Mouse (Mus musculus): ENCODE data around the gene Il2rb. TPM values are rescaled to one million over a fixed set of nuclear protein-coding genes. Genes with fewer than 3 reads are reported as not detected.

Il2rb gene
- polyA plus RNA-seq, 2 experiments = 0.26 to 0.52 TPM

DNA sequence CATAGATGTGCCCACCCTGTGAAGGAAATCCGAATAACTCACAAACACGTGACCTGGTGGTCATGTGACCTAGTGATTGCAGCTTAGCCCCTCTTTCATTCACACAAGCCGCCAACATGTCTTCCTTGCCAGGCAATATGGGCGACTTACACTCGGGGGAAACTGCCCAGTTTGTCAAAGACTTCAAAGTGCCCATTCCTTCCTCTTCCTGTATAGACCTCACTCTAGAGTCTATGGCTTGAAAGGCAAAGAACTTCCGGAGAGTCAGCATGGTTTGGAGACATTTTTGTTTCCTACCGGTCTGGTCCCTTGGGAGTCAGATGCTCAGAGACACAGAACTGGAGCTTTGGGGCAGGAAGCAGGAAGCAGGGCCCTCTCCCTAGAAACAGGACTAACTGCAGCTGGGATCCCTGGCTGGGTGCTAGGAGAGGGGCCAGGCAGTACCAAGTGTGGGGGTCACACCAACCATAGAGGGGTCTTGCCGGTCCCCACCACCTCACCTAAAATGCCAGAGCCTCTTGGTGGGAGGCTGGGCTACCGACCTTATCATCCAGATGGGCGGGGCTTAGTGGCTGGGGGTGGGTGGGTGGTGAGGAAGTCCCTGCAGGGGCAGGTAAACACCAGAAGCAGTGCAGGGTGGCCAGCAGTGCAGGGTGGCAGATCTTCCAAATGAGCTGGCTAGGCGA is 33.8 kb upstream of the Il2rb start:
- Histone ChIP-seq H3K4me1 (replicated peaks; ENCODE audit: control insufficient read depth in 2 of 2, insufficient read depth in 2 of 2, low read length in 1 of 2) (peaks cover 0 to 6% of the 10 kb centered on the region in 2 experiments; a peak in 2 of 4 replicates), H3K9me3 (ENCODE audit: control insufficient read depth, low read length) (no peaks in the 10 kb centered on the region), H3K36me3 (replicated peaks; ENCODE audit: control insufficient read depth, insufficient read depth, low read depth) (no peaks in the 10 kb centered on the region), H3K27me3 (ENCODE audit: control insufficient read depth, insufficient read depth, low read length) (no peaks in the 10 kb centered on the region; the same call in 1 of the 2 replicates), H3K4me2 (ENCODE audit: low read depth) (peak overlapping the region; percentile 44), H3K4me3 (ENCODE audit: insufficient read depth in 1 of 2, low read depth in 2 of 2, low read length in 2 of 2) (peak overlapping the region; percentile 13 to 33; a peak in 3 of 4 replicates), H3K9ac (replicated peaks) (no peak overlapping the region), H3K27ac (no peak overlapping the region)
- ATAC-seq (ENCODE audit: insufficient read depth) = no peak
- WGBS (ENCODE audit: insufficient replicate concordance) = 18% methylated on average over 11 of the region's 11 CpGs
- no peak for DNase-seq (ENCODE audit: low read depth in 3 of 3, low spot score in 3 of 3)
- TF ChIP-seq CTCF (IDR thresholded peaks at IDR 0.05; ENCODE audit: low read depth) = no peak
- no peak for TF ChIP-seq EP300 (IDR thresholded peaks at IDR 0.05; ENCODE audit: low read depth)

DNA sequence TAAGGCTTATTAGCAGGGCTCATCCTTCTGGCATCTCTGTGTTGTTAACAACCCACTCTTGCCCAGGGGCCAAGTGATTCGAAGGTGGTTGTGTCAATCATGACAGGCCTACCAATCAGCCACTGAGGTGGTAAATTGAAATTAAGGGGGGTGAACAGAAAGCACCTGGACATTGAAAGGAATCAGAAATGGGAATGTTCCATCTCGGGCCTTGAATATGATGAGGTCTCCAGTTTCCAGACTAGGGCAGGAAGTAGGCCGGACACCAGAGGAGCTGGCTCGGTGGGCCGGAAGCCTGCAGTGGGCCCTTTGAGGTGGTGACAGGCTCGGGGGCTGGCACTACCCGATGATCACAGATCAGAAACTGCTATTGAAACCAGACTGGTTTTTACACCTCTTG is 32.9 kb upstream of the Il2rb start:
- ATAC-seq (ENCODE audit: insufficient read depth) (no peak), DNase-seq (ENCODE audit: low read depth in 3 of 3, low spot score in 3 of 3) (no peak)
- Histone ChIP-seq H3K4me3 (ENCODE audit: insufficient read depth in 1 of 2, low read depth in 2 of 2, low read length in 2 of 2) (no peak overlapping the region), H3K4me2 (ENCODE audit: low read depth) (no peak overlapping the region), H3K4me1 (replicated peaks; ENCODE audit: control insufficient read depth in 2 of 2, insufficient read depth in 2 of 2, low read length in 1 of 2) (peaks cover 0 to 1% of the 10 kb centered on the region in 2 experiments; a peak in 2 of 4 replicates), H3K36me3 (replicated peaks; ENCODE audit: control insufficient read depth, insufficient read depth, low read depth) (no peaks in the 10 kb centered on the region), H3K9me3 (ENCODE audit: control insufficient read depth, low read length) (no peaks in the 10 kb centered on the region), H3K27ac (no peak overlapping the region), H3K27me3 (ENCODE audit: control insufficient read depth, insufficient read depth, low read length) (no peaks in the 10 kb centered on the region; the same call in 1 of the 2 replicates), H3K9ac (replicated peaks) (no peak overlapping the region)
- WGBS (ENCODE audit: insufficient replicate concordance) = 44% methylated on average over 7 of the region's 7 CpGs
- TF ChIP-seq CTCF (IDR thresholded peaks at IDR 0.05; ENCODE audit: low read depth) (no peak), EP300 (IDR thresholded peaks at IDR 0.05; ENCODE audit: low read depth) (no peak)

DNA sequence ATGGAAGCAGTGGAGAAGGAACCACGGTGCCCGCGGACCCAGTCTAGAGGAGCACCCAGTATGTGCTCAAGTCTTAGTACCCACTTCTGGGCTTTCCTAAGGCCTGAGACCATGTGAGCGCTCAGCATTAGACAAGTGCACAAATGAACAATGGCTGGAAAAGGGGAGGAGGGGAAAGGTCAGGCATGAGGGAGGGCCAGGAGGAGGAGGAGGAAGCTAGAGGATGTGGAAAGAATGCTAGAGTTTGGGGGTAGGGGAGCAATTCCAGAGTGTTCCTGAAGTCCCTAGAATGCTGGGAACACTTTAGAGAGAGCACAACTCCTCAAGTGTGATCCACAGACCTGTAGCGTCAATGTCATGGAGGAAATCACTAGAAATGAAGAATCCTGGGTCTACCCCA is 29.1 kb upstream of the Il2rb start:
- H3K36me3 ChIP-seq (replicated peaks; ENCODE audit: control insufficient read depth, insufficient read depth, low read depth) = no peaks in the 10 kb centered on the region
- no peak overlapping the region for H3K4me2 ChIP-seq (ENCODE audit: low read depth)
- H3K4me3 ChIP-seq (ENCODE audit: insufficient read depth in 1 of 2, low read depth in 2 of 2, low read length in 2 of 2) = no peak overlapping the region
- no peak overlapping the region for H3K9ac ChIP-seq (replicated peaks)
- peaks cover 0 to 4% of the 10 kb centered on the region in 2 experiments; a peak in 1 of 4 replicates for H3K4me1 ChIP-seq (replicated peaks; ENCODE audit: control insufficient read depth in 2 of 2, insufficient read depth in 2 of 2, low read length in 1 of 2)
- TF ChIP-seq EP300 (IDR thresholded peaks at IDR 0.05; ENCODE audit: low read depth) (no peak), CTCF (IDR thresholded peaks at IDR 0.05; ENCODE audit: low read depth) (no peak)
- no peak for DNase-seq (ENCODE audit: low read depth in 3 of 3, low spot score in 3 of 3)
- H3K27me3 ChIP-seq (ENCODE audit: control insufficient read depth, insufficient read depth, low read length) = no peaks in the 10 kb centered on the region
- H3K27ac ChIP-seq = no peak overlapping the region
- ATAC-seq (ENCODE audit: insufficient read depth) = no peak
- no peaks in the 10 kb centered on the region for H3K9me3 ChIP-seq (ENCODE audit: control insufficient read depth, low read length)
- WGBS (ENCODE audit: insufficient replicate concordance) = 83% methylated on average over 5 of the region's 5 CpGs

DNA sequence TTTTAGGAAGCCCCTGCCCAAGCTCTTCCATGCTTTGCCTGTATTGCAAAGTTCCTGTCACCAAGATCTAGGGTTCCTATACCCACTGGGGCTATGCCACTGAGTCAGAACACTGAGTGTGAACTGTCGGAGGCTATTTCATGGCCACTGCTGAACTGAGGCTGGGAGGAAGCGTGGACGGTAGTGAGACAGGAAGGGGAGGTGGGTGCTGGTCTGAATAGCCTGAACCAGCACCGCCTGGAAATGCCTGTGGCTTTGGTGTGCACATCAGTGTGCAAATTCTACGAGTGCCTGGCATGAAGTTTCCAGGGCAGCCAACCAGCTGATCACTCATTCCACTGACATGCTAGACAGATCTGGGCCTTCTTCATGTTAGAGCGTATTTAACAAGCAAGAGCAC is 26.8 kb upstream of the Il2rb start:
- no peak for TF ChIP-seq EP300 (IDR thresholded peaks at IDR 0.05; ENCODE audit: low read depth)
- TF ChIP-seq CTCF (IDR thresholded peaks at IDR 0.05; ENCODE audit: low read depth) = no peak
- H3K4me1 ChIP-seq (replicated peaks; ENCODE audit: control insufficient read depth in 2 of 2, insufficient read depth in 2 of 2, low read length in 1 of 2) = 0 out of 4 replicates have a peak, but pooled peaks cover 0 to 4% of the 10 kb centered on the region in 2 experiments
- no peaks in the 10 kb centered on the region for H3K36me3 ChIP-seq (replicated peaks; ENCODE audit: control insufficient read depth, insufficient read depth, low read depth)
- no peaks in the 10 kb centered on the region for H3K9me3 ChIP-seq (ENCODE audit: control insufficient read depth, low read length)
- ATAC-seq (ENCODE audit: insufficient read depth) = no peak
- H3K4me2 ChIP-seq (ENCODE audit: low read depth) = no peak overlapping the region
- no peak for DNase-seq (ENCODE audit: low read depth in 3 of 3, low spot score in 3 of 3)
- no peak overlapping the region for H3K9ac ChIP-seq (replicated peaks)
- H3K4me3 ChIP-seq (ENCODE audit: insufficient read depth in 1 of 2, low read depth in 2 of 2, low read length in 2 of 2) = no peak overlapping the region
- no peak overlapping the region for H3K27ac ChIP-seq
- WGBS (ENCODE audit: insufficient replicate concordance) = 40% methylated on average over 6 of the region's 6 CpGs
- H3K27me3 ChIP-seq (ENCODE audit: control insufficient read depth, insufficient read depth, low read length) = no peaks in the 10 kb centered on the region

DNA sequence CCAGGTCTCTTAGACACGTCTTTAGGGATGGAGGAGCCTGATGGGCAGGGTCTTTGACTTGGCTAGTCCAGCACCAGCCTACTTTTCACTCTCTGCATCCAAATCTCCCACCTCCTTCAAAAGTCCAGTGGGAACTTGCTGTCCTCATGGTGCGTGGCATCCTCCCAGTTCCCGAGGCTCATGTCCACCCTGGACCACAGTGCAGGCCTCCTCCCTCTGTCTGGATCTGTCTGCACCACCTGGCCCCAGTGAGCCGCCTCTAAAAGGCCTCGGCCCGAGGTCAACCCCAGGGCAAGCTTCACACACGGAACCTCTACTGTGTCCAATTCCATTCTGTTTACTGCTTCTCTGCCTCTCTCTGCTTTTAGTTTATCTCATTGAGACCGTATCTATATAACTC is 26.3 kb upstream of the Il2rb start:
- DNase-seq (ENCODE audit: low read depth in 3 of 3, low spot score in 3 of 3) = no peak
- H3K27ac ChIP-seq = no peak overlapping the region
- no peak overlapping the region for H3K4me3 ChIP-seq (ENCODE audit: insufficient read depth in 1 of 2, low read depth in 2 of 2, low read length in 2 of 2)
- no peak overlapping the region for H3K9ac ChIP-seq (replicated peaks)
- no peak for ATAC-seq (ENCODE audit: insufficient read depth)
- no peaks in the 10 kb centered on the region for H3K27me3 ChIP-seq (ENCODE audit: control insufficient read depth, insufficient read depth, low read length)
- no peak for TF ChIP-seq EP300 (IDR thresholded peaks at IDR 0.05; ENCODE audit: low read depth)
- TF ChIP-seq CTCF (IDR thresholded peaks at IDR 0.05; ENCODE audit: low read depth) = no peak
- 52% methylated on average over 8 of the region's 8 CpGs for WGBS (ENCODE audit: insufficient replicate concordance)
- H3K9me3 ChIP-seq (ENCODE audit: control insufficient read depth, low read length) = no peaks in the 10 kb centered on the region
- 0 out of 4 replicates have a peak, but pooled peaks cover 0 to 4% of the 10 kb centered on the region in 2 experiments for H3K4me1 ChIP-seq (replicated peaks; ENCODE audit: control insufficient read depth in 2 of 2, insufficient read depth in 2 of 2, low read length in 1 of 2)
- no peaks in the 10 kb centered on the region for H3K36me3 ChIP-seq (replicated peaks; ENCODE audit: control insufficient read depth, insufficient read depth, low read depth)
- no peak overlapping the region for H3K4me2 ChIP-seq (ENCODE audit: low read depth)

Data from liver, embryonic 14.5 days (tissue).